Mouse (Mus musculus) CH12.LX (cell line): ENCODE data around the gene Fastk. TPM values are rescaled to one million over a fixed set of nuclear protein-coding genes. Genes with fewer than 3 reads are reported as not detected.

Source experiments
- DNase-seq: peaks from one replicate; pipeline ENCODE4 v3.0.0-alpha.2; 2013; ENCODE audit errors: extremely low read depth
- H3K27ac ChIP-seq: 2 replicates; pipeline ENCODE4 v1.5.1; 2012; ENCODE audit warnings: low read depth, mild to moderate bottlenecking, control low read depth, moderate library complexity; ENCODE audit not compliant: insufficient read depth
- H3K27me3 ChIP-seq: replicated peaks from 2 replicates; pipeline ENCODE3; 2012; ENCODE audit warnings: inconsistent platforms
- H3K36me3 ChIP-seq, 2 experiments: replicated peaks in 1 of 2; 2 replicates each; pipeline versions ENCODE3 to v1.6.1; 2012; ENCODE audit warnings: inconsistent platforms in 1 of 2, low read length in 1 of 2, mild to moderate bottlenecking in 1 of 2, mixed read lengths in 1 of 2, moderate library complexity in 1 of 2; ENCODE audit not compliant: control insufficient read depth in 1 of 2, insufficient read depth in 1 of 2
- H3K4me1 ChIP-seq, 2 experiments: 2 replicates each; pipeline ENCODE4 v1.6.1; 2012; ENCODE audit warnings: inconsistent platforms in 1 of 2, moderate library complexity in 1 of 2; ENCODE audit not compliant: insufficient read depth in 2 of 2, control insufficient read depth in 1 of 2
- H3K4me2 ChIP-seq: 2 replicates; pipeline ENCODE4 v1.6.1; 2012; ENCODE audit warnings: low read depth, mild to moderate bottlenecking, control low read depth; ENCODE audit not compliant: poor library complexity, insufficient read depth, severe bottlenecking
- H3K4me3 ChIP-seq, 3 experiments: fragments of 150-350 bp in 1 of 3; sonication (generic) in 1 of 3; replicated peaks in 1 of 3; 2 replicates each; pipeline versions ENCODE3 to v1.5.1; 2011 to 2012; ENCODE audit warnings: low read depth in 2 of 3, low read length in 2 of 3, mild to moderate bottlenecking in 2 of 3, moderate library complexity in 2 of 3, control low read depth in 1 of 3, improper control_type of control experiment in 1 of 3, inconsistent platforms in 1 of 3, mixed read lengths in 1 of 3; ENCODE audit not compliant: poor library complexity in 1 of 3
- H3K79me2 ChIP-seq: replicated peaks from 2 replicates; pipeline ENCODE4 v1.6.1; 2012; ENCODE audit warnings: mild to moderate bottlenecking, moderate library complexity; ENCODE audit not compliant: control insufficient read depth, poor library complexity, insufficient read depth, severe bottlenecking; ENCODE audit errors: extremely low read depth
- H3K9ac ChIP-seq: 2 replicates; pipeline ENCODE4 v1.6.1; 2012; ENCODE audit warnings: low read depth, mild to moderate bottlenecking, control low read depth, moderate library complexity; ENCODE audit not compliant: insufficient read depth
- H3K9me3 ChIP-seq: replicated peaks from 2 replicates; pipeline ENCODE3; 2012; ENCODE audit warnings: low read length, inconsistent platforms, mixed read lengths
- BHLHE40 ChIP-seq: IDR thresholded peaks from 2 replicates; pipeline ENCODE4 v1.6.1; 2011; ENCODE audit warnings: mild to moderate bottlenecking, low read depth, low read length, improper control_type of control experiment
- CHD1 ChIP-seq: IDR thresholded peaks from 2 replicates; pipeline ENCODE4 v1.6.1; 2012; ENCODE audit warnings: low read depth, low read length, improper control_type of control experiment, inconsistent platforms
- CHD2 ChIP-seq: IDR thresholded peaks from 2 replicates; pipeline ENCODE4 v1.6.1; 2011; ENCODE audit warnings: low read length, improper control_type of control experiment
- CTCF ChIP-seq, 2 experiments: IDR thresholded peaks in 1 of 2; conservative IDR thresholded peaks in 1 of 2; 2 replicates each; pipeline ENCODE4 v1.5.1; 2011 to 2012; ENCODE audit warnings: low read depth in 2 of 2, low read length in 2 of 2, improper control_type of control experiment in 1 of 2, inconsistent platforms in 1 of 2, mild to moderate bottlenecking in 1 of 2, moderate library complexity in 1 of 2
- E2F4 ChIP-seq: IDR thresholded peaks from 2 replicates; pipeline ENCODE4 v1.6.1; 2011; ENCODE audit warnings: low read depth, low read length, improper control_type of control experiment; ENCODE audit not compliant: insufficient replicate concordance
- ELF1 ChIP-seq: IDR thresholded peaks from 2 replicates; pipeline ENCODE4 v1.6.1; 2014; ENCODE audit warnings: low read depth, mild to moderate bottlenecking, inconsistent platforms, low read length, improper control_type of control experiment
- EP300 ChIP-seq: IDR thresholded peaks from 2 replicates; pipeline ENCODE4 v1.6.1; 2011; ENCODE audit warnings: low read length, improper control_type of control experiment
- ETS1 ChIP-seq: conservative IDR thresholded peaks from 2 replicates; pipeline ENCODE4 v1.6.1; 2012; ENCODE audit warnings: low read depth, mild to moderate bottlenecking, inconsistent platforms, low read length, improper control_type of control experiment, moderate library complexity
- GABPA ChIP-seq: IDR thresholded peaks from 2 replicates; pipeline ENCODE4 v1.6.1; 2012; ENCODE audit warnings: low read depth, low read length, improper control_type of control experiment, inconsistent platforms; ENCODE audit not compliant: insufficient replicate concordance
- HCFC1 ChIP-seq: IDR thresholded peaks from 2 replicates; pipeline ENCODE4 v1.6.1; 2012; ENCODE audit warnings: low read depth, mild to moderate bottlenecking, inconsistent platforms, low read length, improper control_type of control experiment
- IRF4 ChIP-seq: IDR thresholded peaks from 2 replicates; pipeline ENCODE4 v1.6.1; 2014; ENCODE audit warnings: low read depth, mild to moderate bottlenecking, inconsistent platforms, low read length, improper control_type of control experiment
- JUN ChIP-seq: IDR thresholded peaks from 2 replicates; pipeline ENCODE4 v1.6.1; 2011; ENCODE audit warnings: low read depth, mild to moderate bottlenecking, low read length, improper control_type of control experiment, moderate library complexity; ENCODE audit not compliant: insufficient read depth
- JUND ChIP-seq: conservative IDR thresholded peaks from 2 replicates; pipeline ENCODE4 v1.6.1; 2011; ENCODE audit warnings: low read depth, low read length, improper control_type of control experiment
- KAT2A ChIP-seq: IDR thresholded peaks from 2 replicates; pipeline ENCODE4 v1.6.1; 2012; ENCODE audit warnings: low read length, improper control_type of control experiment, inconsistent platforms; ENCODE audit not compliant: insufficient replicate concordance
- MAFK ChIP-seq: IDR thresholded peaks from 2 replicates; pipeline ENCODE4 v1.6.1; 2011; ENCODE audit warnings: low read length, improper control_type of control experiment; ENCODE audit not compliant: insufficient replicate concordance
- MAX ChIP-seq: IDR thresholded peaks from 2 replicates; pipeline ENCODE4 v1.6.1; 2011; ENCODE audit warnings: low read length, improper control_type of control experiment
- MAZ ChIP-seq: IDR thresholded peaks from 2 replicates; pipeline ENCODE4 v1.6.1; 2012; ENCODE audit warnings: low read depth, mild to moderate bottlenecking, inconsistent platforms, low read length, improper control_type of control experiment, moderate library complexity
- MEF2A ChIP-seq: IDR thresholded peaks from 2 replicates; pipeline ENCODE4 v1.6.1; 2014; ENCODE audit warnings: low read depth, mild to moderate bottlenecking, inconsistent platforms, low read length, improper control_type of control experiment, borderline replicate concordance
- MXI1 ChIP-seq: IDR thresholded peaks from 2 replicates; pipeline ENCODE4 v1.6.1; 2011; ENCODE audit warnings: mild to moderate bottlenecking, low read depth, low read length, improper control_type of control experiment
- MYC ChIP-seq: IDR thresholded peaks from 2 replicates; pipeline ENCODE4 v1.6.1; 2011; ENCODE audit warnings: low read depth, mild to moderate bottlenecking, improper control_type of control experiment, low read length
- NELFE ChIP-seq: IDR thresholded peaks from 2 replicates; pipeline ENCODE4 v1.6.1; 2011; ENCODE audit warnings: low read depth, low read length, improper control_type of control experiment
- NRF1 ChIP-seq: IDR thresholded peaks from 2 replicates; pipeline ENCODE4 v1.6.1; 2014; ENCODE audit warnings: low read depth, mild to moderate bottlenecking, inconsistent platforms, low read length, improper control_type of control experiment, moderate library complexity
- PAX5 ChIP-seq: IDR thresholded peaks from 2 replicates; pipeline ENCODE4 v1.6.1; 2012; ENCODE audit warnings: low read length, inconsistent platforms, mixed read lengths
- POLR2A ChIP-seq: IDR thresholded peaks from 2 replicates; pipeline ENCODE4 v1.6.1; 2011; ENCODE audit warnings: low read depth, mild to moderate bottlenecking, improper control_type of control experiment, low read length
- POLR2AphosphoS2 ChIP-seq: IDR thresholded peaks from 2 replicates; pipeline ENCODE4 v1.6.1; 2011; ENCODE audit warnings: low read depth, low read length, improper control_type of control experiment
- RAD21 ChIP-seq: IDR thresholded peaks from 2 replicates; pipeline ENCODE4 v1.6.1; 2011; ENCODE audit warnings: low read depth, mild to moderate bottlenecking, low read length, improper control_type of control experiment, moderate library complexity
- RCOR1 ChIP-seq: conservative IDR thresholded peaks from 2 replicates; pipeline ENCODE4 v1.6.1; 2012; ENCODE audit warnings: low read depth, mild to moderate bottlenecking, inconsistent platforms, low read length, improper control_type of control experiment
- SIN3A ChIP-seq: IDR thresholded peaks from 2 replicates; pipeline ENCODE4 v1.6.1; 2012; ENCODE audit warnings: low read length, improper control_type of control experiment, inconsistent platforms
- SMC3 ChIP-seq: IDR thresholded peaks from 2 replicates; pipeline ENCODE4 v1.6.1; 2011; ENCODE audit warnings: low read depth, low read length, improper control_type of control experiment
- TBP ChIP-seq: conservative IDR thresholded peaks from 2 replicates; pipeline ENCODE4 v1.6.1; 2011; ENCODE audit warnings: low read depth, low read length, improper control_type of control experiment
- TCF12 ChIP-seq: IDR thresholded peaks from 2 replicates; pipeline ENCODE4 v1.6.1; 2014; ENCODE audit warnings: low read depth, mild to moderate bottlenecking, inconsistent platforms, low read length, improper control_type of control experiment
- UBTF ChIP-seq: IDR thresholded peaks from 2 replicates; pipeline ENCODE4 v1.6.1; 2012; ENCODE audit warnings: low read depth, mild to moderate bottlenecking, inconsistent platforms, low read length, improper control_type of control experiment, moderate library complexity
- USF1 ChIP-seq: IDR thresholded peaks from 2 replicates; pipeline ENCODE4 v1.6.1; 2014; ENCODE audit warnings: low read depth, mild to moderate bottlenecking, inconsistent platforms, low read length, improper control_type of control experiment
- USF2 ChIP-seq: conservative IDR thresholded peaks from 2 replicates; pipeline ENCODE4 v1.6.1; 2011; ENCODE audit warnings: low read depth, low read length, improper control_type of control experiment
- ZC3H11A ChIP-seq: IDR thresholded peaks from 2 replicates; pipeline ENCODE4 v1.6.1; 2012; ENCODE audit warnings: low read depth, mild to moderate bottlenecking, inconsistent platforms, low read length, improper control_type of control experiment
- ZKSCAN1 ChIP-seq: IDR thresholded peaks from 2 replicates; pipeline ENCODE4 v1.6.1; 2012; ENCODE audit warnings: low read depth, inconsistent platforms, low read length, improper control_type of control experiment, borderline replicate concordance
- ZMIZ1 ChIP-seq: IDR thresholded peaks from 2 replicates; pipeline ENCODE4 v1.6.1; 2012; ENCODE audit warnings: low read depth, mild to moderate bottlenecking, inconsistent platforms, low read length, improper control_type of control experiment
- ZNF384 ChIP-seq: IDR thresholded peaks from 2 replicates; pipeline ENCODE4 v1.6.1; 2012; ENCODE audit warnings: low read depth, low read length, improper control_type of control experiment, inconsistent platforms
- dilution Hi-C: fragments of 300-500 bp; cut with MboI; formaldehyde crosslinking; loops from 2 replicates; pipeline ENCODE4 v1.14.3; 2020; ENCODE audit warnings: low sequenced_read_pairs; ENCODE audit not compliant: extremely low pct_unique_long_range_greater_than_20kb, extremely low pct_ligation_motif_present
- in situ Hi-C: fragments of 300-500 bp; cut with MboI; formaldehyde crosslinking; loops from 3 replicates; pipeline ENCODE4 v1.14.3; 2019; ENCODE audit warnings: low sequenced_read_pairs, low pct_ligation_motif_present, low pct_unique_long_range_greater_than_20kb, mixed read lengths
- polyA plus RNA-seq: library from polyadenylated mRNA; unstranded; fragments of >175 nt; gene quantifications from 2 replicates; pipeline ENCODE4 v1.2.1, GENCODE M21; 2012; ENCODE audit warnings: low read depth; ENCODE audit not compliant: insufficient read length
- total RNA-seq, 2 experiments: library from RNA; depleted of rRNA; stranded (reverse); fragments of 300-350 nt in 1 of 2; fragments of >200 nt in 1 of 2; gene quantifications; 2 replicates each; pipeline ENCODE4 v1.2.3; 2012 to 2014

Gene Fastk
- total and polyA plus RNA-seq, 3 experiments: 44.8 to 88.0 (median 61.4) TPM

DNA sequence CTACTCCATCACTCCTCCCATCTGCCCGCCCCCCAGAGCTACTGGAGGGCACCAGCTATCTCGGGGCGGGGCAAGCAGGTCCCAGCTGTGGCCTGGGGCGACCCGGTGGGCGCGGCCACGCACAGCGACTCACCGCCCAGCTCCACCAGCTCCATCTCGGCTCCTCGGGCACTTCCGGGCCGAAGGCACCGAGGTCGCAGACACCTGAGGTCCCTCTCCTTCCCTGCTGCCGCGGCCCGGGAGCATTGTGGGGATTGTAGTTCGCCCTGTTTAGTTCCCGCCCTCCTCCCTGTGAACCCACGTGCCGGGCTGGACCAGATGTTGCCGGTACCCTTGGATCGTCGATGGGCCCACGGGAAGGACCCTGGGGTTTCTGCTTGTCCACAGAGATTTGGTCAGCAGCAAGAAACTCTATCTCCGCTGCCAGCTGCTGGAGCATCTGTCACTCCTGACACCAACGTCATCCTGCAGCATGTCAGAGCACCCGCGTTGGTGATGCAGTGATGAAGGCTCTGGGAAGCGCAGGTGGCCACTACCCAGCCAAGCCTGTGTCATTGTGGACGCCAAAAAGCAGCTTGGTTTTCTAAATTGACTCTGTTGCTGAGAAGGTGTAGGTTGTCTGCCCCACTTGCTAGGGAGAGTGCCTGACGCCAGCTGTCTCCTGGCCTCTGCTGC is 2.7 kb upstream of the Fastk start, which contains the start of gene Tmub1:
Tmub1 (minus strand) TSS at position 231 of the 675 bp plus-strand sequence.
- H3K79me2 ChIP-seq: peaks cover 13% of the 10 kb centered on the region
- peaks cover 31% of the 10 kb centered on the region for H3K27me3 ChIP-seq
- H3K4me2 ChIP-seq: peak within 1 kb of the TSS; percentile 82
- in situ Hi-C loops (no loop called here), dilution Hi-C loops (no loop called here)
- no peak within 1 kb of the TSS for H3K27ac ChIP-seq
- H3K4me1 ChIP-seq: peaks cover 24 to 42% of the 10 kb centered on the region in 2 experiments
- peak within 1 kb of the TSS; percentile 56 for H3K9ac ChIP-seq
- no peaks in the 10 kb centered on the region for H3K9me3 ChIP-seq
- peak; percentile 89 for DNase-seq
- H3K4me3 ChIP-seq: peak within 1 kb of the TSS; percentile 49 to 56 (median 56)
- peaks cover 6 to 13% of the 10 kb centered on the region in 2 experiments for H3K36me3 ChIP-seq
- no peak for TF ChIP-seq CTCF (conservative IDR thresholded peaks at IDR 0.05 in 1 of 2, IDR thresholded peaks at IDR 0.05 in 1 of 2; ENCODE audit: low read depth in 2 of 2, low read length in 2 of 2)
- no peak; the same call in 1 of the 2 replicates for TF ChIP-seq IRF4
- TF ChIP-seq MAFK: no peak
- TF ChIP-seq KAT2A: peak; percentile 91; the same call in 1 of the 2 replicates
- no peak for TF ChIP-seq EP300
- TF ChIP-seq MAZ: no peak
- no peak for TF ChIP-seq UBTF
- TF ChIP-seq MYC: peak; percentile 92
- TF ChIP-seq POLR2AphosphoS2: no peak
- TF ChIP-seq MEF2A: peak; percentile 46; the same call in 1 of the 2 replicates
- peak; percentile 92 for TF ChIP-seq BHLHE40
- TF ChIP-seq ZMIZ1: 0 out of 2 replicates have a peak, but pooled peaks have one; percentile 55
- TF ChIP-seq TCF12: peak; percentile 65; the same call in 1 of the 2 replicates
- TF ChIP-seq CHD2: peak; percentile 38; the same call in 1 of the 2 replicates
- TF ChIP-seq RAD21: no peak
- peak; percentile 28; the same call in 1 of the 2 replicates for TF ChIP-seq GABPA
- peak; percentile 68 for TF ChIP-seq USF1
- peak; percentile 96 for TF ChIP-seq ELF1
- no peak for TF ChIP-seq ETS1
- no peak for TF ChIP-seq SMC3
- peak; percentile 51; the same call in 1 of the 2 replicates for TF ChIP-seq NELFE
- TF ChIP-seq NRF1: 0 out of 2 replicates have a peak, but pooled peaks have one; percentile 31
- no peak for TF ChIP-seq ZNF384
- no peak for TF ChIP-seq PAX5
- TF ChIP-seq USF2: peak; percentile 60
- TF ChIP-seq MAX: peak; percentile 97
- no peak for TF ChIP-seq ZC3H11A
- no peak for TF ChIP-seq JUN
- TF ChIP-seq E2F4: 0 out of 2 replicates have a peak, but pooled peaks have one; percentile 70
- TF ChIP-seq SIN3A: peak; percentile 82; the same call in 1 of the 2 replicates
- TF ChIP-seq RCOR1: 0 out of 2 replicates have a peak, but pooled peaks have one; percentile 23
- TF ChIP-seq MXI1: peak; percentile 98
- no peak for TF ChIP-seq TBP
- TF ChIP-seq ZKSCAN1: no peak
- no peak for TF ChIP-seq JUND
- peak; percentile 66; the same call in 1 of the 2 replicates for TF ChIP-seq POLR2A
- TF ChIP-seq CHD1: no peak
- peak; percentile 98 for TF ChIP-seq HCFC1
